Mouse (Mus musculus) limb, embryonic 14.5 days (tissue): ENCODE results near the gene Olfr773. TPM values are rescaled to one million over a fixed set of nuclear protein-coding genes. Genes with fewer than 3 reads are reported as not detected.
"Not testable (repeated sequence)": the region's sequence is repeated elsewhere in the genome, so short reads cannot be mapped to it uniquely, and the experiment has no call there.

Experiments
- ATAC-seq: fragments of 200-750 bp; cut with Nextera tagmentation; 2 replicates; pipeline ENCODE4 v1.8.0; 2017; ENCODE audit warnings: low read depth, moderate number of reproducible peaks, moderate TSS enrichment; ENCODE audit not compliant: low FRiP score
- DNase-seq: peaks from one replicate; pipeline ENCODE4 v3.0.0-alpha.2; 2015; ENCODE audit warnings: low spot score
- H3K27ac ChIP-seq: fragments of 300-500 bp; sonication (generic); replicated peaks from 2 replicates; pipeline ENCODE4 v1.5.1; 2014; ENCODE audit warnings: low read depth, mild to moderate bottlenecking, low read length, moderate library complexity, mixed read lengths
- H3K27me3 ChIP-seq: fragments of 300-500 bp; sonication (generic); 2 replicates; pipeline ENCODE4 v1.6.1; 2014; ENCODE audit warnings: low read length, mixed read lengths; ENCODE audit not compliant: control insufficient read depth, insufficient read depth
- H3K36me3 ChIP-seq: fragments of 300-500 bp; sonication (generic); 2 replicates; pipeline ENCODE4 v1.6.1; 2014; ENCODE audit warnings: mild to moderate bottlenecking, low read length, moderate library complexity, mixed read lengths; ENCODE audit not compliant: control insufficient read depth, insufficient read depth
- H3K4me1 ChIP-seq: fragments of 300-500 bp; sonication (generic); 2 replicates; pipeline ENCODE4 v1.6.1; 2014; ENCODE audit warnings: antibody characterized with exemption, low read length, mixed read lengths; ENCODE audit not compliant: control insufficient read depth, insufficient read depth
- H3K4me2 ChIP-seq: fragments of 300-500 bp; sonication (generic); replicated peaks from 2 replicates; pipeline ENCODE4 v1.6.1; 2014; ENCODE audit warnings: low read depth, mild to moderate bottlenecking, low read length, moderate library complexity; ENCODE audit not compliant: severe bottlenecking
- H3K4me3 ChIP-seq: fragments of 300-500 bp; sonication (generic); replicated peaks from 2 replicates; pipeline ENCODE4 v1.5.1; 2014; ENCODE audit warnings: low read length
- H3K9ac ChIP-seq: fragments of 300-500 bp; sonication (generic); 2 replicates; pipeline ENCODE4 v1.6.1; 2014; ENCODE audit warnings: mild to moderate bottlenecking, low read depth, low read length, moderate library complexity; ENCODE audit not compliant: severe bottlenecking
- H3K9me3 ChIP-seq: fragments of 300-500 bp; sonication (generic); 2 replicates; pipeline ENCODE4 v1.6.1; 2016; ENCODE audit warnings: low read length; ENCODE audit not compliant: control insufficient read depth
- POLR2A ChIP-seq: fragments of 200-500 bp; IDR thresholded peaks from 2 replicates; pipeline ENCODE4 v1.8.0; 2012; ENCODE audit warnings: inconsistent platforms, mild to moderate bottlenecking, moderate library complexity, borderline replicate concordance; ENCODE audit not compliant: insufficient read depth, insufficient read length; ENCODE audit errors: extremely low read depth
- WGBS: fragments of 180-500 bp; shearing (Covaris S2); extraction: QIAGEN DNeasy Blood & Tissue Kit; methylation state at CpG from one replicate; pipeline ENCODE4 v1.1.7; 2014; 5-methylcytosine and 5-hydroxymethylcytosine counted together
- polyA plus RNA-seq, 2 experiments: library from polyadenylated mRNA; depleted of rRNA in 1 of 2; stranded (reverse) in 1 of 2; unstranded in 1 of 2; fragments of >200 nt; fragmentation: Nextera tagmentation in 1 of 2; extraction: Ambion mirVana in 1 of 2; gene quantifications; 2 replicates each; pipeline versions ENCODE4 v1.2.1 to v1.2.3; 2012 to 2014

Gene Olfr773
- polyA plus RNA-seq (2012; rRNA removed) (not detected in 2 replicates), polyA plus RNA-seq (2014; fragmentation: Nextera tagmentation; extraction: Ambion mirVana) (not detected in 2 replicates)

- not testable (repeated sequence) for H3K36me3 ChIP-seq, H3K27me3 ChIP-seq, H3K4me2 ChIP-seq, H3K4me1 ChIP-seq, H3K4me3 ChIP-seq, DNase-seq, H3K9me3 ChIP-seq, ATAC-seq, H3K9ac ChIP-seq, H3K27ac ChIP-seq
Observed at GRCm38 (mm10) chr10:129187319-129187718, at the start of gene Olfr773. Gene Olfr773, minus strand, starts transcription at chr10:129187419.

- no peak within 1 kb of the TSS for H3K4me3 ChIP-seq
- no peaks in the 10 kb centered on the region for H3K9me3 ChIP-seq
- 70% methylated on average over 2 of the region's 2 CpGs for WGBS
- no peak within 1 kb of the TSS for H3K4me2 ChIP-seq
- H3K27me3 ChIP-seq = no peaks in the 10 kb centered on the region
- ATAC-seq = no peak
- no peak for DNase-seq
- no peaks in the 10 kb centered on the region for H3K4me1 ChIP-seq
- H3K9ac ChIP-seq = no peak within 1 kb of the TSS
- TF ChIP-seq POLR2A = no peak
- H3K27ac ChIP-seq = no peak within 1 kb of the TSS
- H3K36me3 ChIP-seq = no peaks in the 10 kb centered on the region
Observed at GRCm38 (mm10) chr10:129235904-129236303, 48.7 kb upstream of the Olfr773 start, which contains the start of gene Olfr774. Gene Olfr774, plus strand, starts transcription at chr10:129236204.

GRCm38 (mm10) chr10:129230737-129231136 lies 43.5 kb upstream of the Olfr773 start:
- Histone ChIP-seq H3K4me1 (no peaks in the 10 kb centered on the region), H3K9me3 (no peaks in the 10 kb centered on the region), H3K4me3 (no peak overlapping the region), H3K4me2 (no peak overlapping the region), H3K27me3 (no peaks in the 10 kb centered on the region), H3K9ac (no peak overlapping the region), H3K27ac (no peak overlapping the region), H3K36me3 (no peaks in the 10 kb centered on the region)
- DNase-seq = no peak
- ATAC-seq = no peak
- WGBS = 91% methylated on average over 1 of the region's 1 CpGs
- TF ChIP-seq POLR2A = no peak

GRCm38 (mm10) chr10:129177821-129178220 lies 9.4 kb downstream of the Olfr773 start, which contains the start of gene Olfr772:
Gene Olfr772, minus strand, starts transcription at chr10:129177921.
- not testable (repeated sequence) for H3K9me3 ChIP-seq, ATAC-seq, DNase-seq, H3K27ac ChIP-seq, H3K36me3 ChIP-seq, H3K27me3 ChIP-seq, H3K4me3 ChIP-seq, H3K4me2 ChIP-seq, H3K9ac ChIP-seq, H3K4me1 ChIP-seq
- WGBS = 73% methylated on average over 3 of the region's 4 CpGs

- no peaks in the 10 kb centered on the region for H3K27me3 ChIP-seq
- H3K27ac ChIP-seq = no peak within 1 kb of the TSS
- no peaks in the 10 kb centered on the region for H3K9me3 ChIP-seq
- no peak within 1 kb of the TSS for H3K9ac ChIP-seq
- WGBS = 77% methylated on average over 1 of the region's 1 CpGs
- no peak for DNase-seq
- H3K4me1 ChIP-seq = no peaks in the 10 kb centered on the region
- H3K4me3 ChIP-seq = no peak within 1 kb of the TSS
- ATAC-seq = no peak
- no peak for TF ChIP-seq POLR2A
- no peaks in the 10 kb centered on the region for H3K36me3 ChIP-seq
- no peak within 1 kb of the TSS for H3K4me2 ChIP-seq
Observed at GRCm38 (mm10) chr10:129164651-129165050, 22.6 kb downstream of the Olfr773 start, which contains the start of gene Olfr771. Gene Olfr771, minus strand, starts transcription at chr10:129164751.

GRCm38 (mm10) chr10:129138898-129139297 lies 48.3 kb downstream of the Olfr773 start, which contains the start of gene Olfr770:
Gene Olfr770, minus strand, starts transcription at chr10:129138998.
- Histone ChIP-seq H3K4me2 (no peak within 1 kb of the TSS), H3K4me3 (no peak within 1 kb of the TSS), H3K9ac (no peak within 1 kb of the TSS), H3K4me1 (no peaks in the 10 kb centered on the region), H3K9me3 (no peaks in the 10 kb centered on the region), H3K27me3 (no peaks in the 10 kb centered on the region), H3K36me3 (no peaks in the 10 kb centered on the region), H3K27ac (no peak within 1 kb of the TSS)
- TF ChIP-seq POLR2A = no peak
- no peak for DNase-seq
- 61% methylated on average over 2 of the region's 2 CpGs for WGBS
- no peak for ATAC-seq

Other genes starting within 250 kb of the Olfr773 start
- gene Mettl7b, start 226.4 kb downstream of the Olfr773 start, polyA plus RNA-seq (2012; rRNA removed) = 0.24 and 0.38 TPM in 2 replicates
- gene Mettl7b, start 226.4 kb downstream of the Olfr773 start, polyA plus RNA-seq (2014; fragmentation: Nextera tagmentation; extraction: Ambion mirVana) = 0.21 and 0.80 TPM in 2 replicates
- not detected in 2 replicates for gene Olfr9, start 198.0 kb downstream of the Olfr773 start, polyA plus RNA-seq (2012; rRNA removed)
- gene Olfr9, start 198.0 kb downstream of the Olfr773 start, polyA plus RNA-seq (2014; fragmentation: Nextera tagmentation; extraction: Ambion mirVana) = not detected in 2 replicates
- not detected in 2 replicates for gene Olfr763, start 176.6 kb downstream of the Olfr773 start, polyA plus RNA-seq (2012; rRNA removed)
- gene Olfr763, start 176.6 kb downstream of the Olfr773 start, polyA plus RNA-seq (2014; fragmentation: Nextera tagmentation; extraction: Ambion mirVana) = not detected in 2 replicates
- gene Olfr764-ps1, start 147.5 kb downstream of the Olfr773 start, polyA plus RNA-seq (2012; rRNA removed) = 0.01 TPM in 1 of 2 replicates, not detected in the other
- gene Olfr764-ps1, start 147.5 kb downstream of the Olfr773 start, polyA plus RNA-seq (2014; fragmentation: Nextera tagmentation; extraction: Ambion mirVana) = not detected in 2 replicates
- not detected in 2 replicates for gene Olfr765, start 137.4 kb downstream of the Olfr773 start, polyA plus RNA-seq (2012; rRNA removed)
- not detected in 2 replicates for gene Olfr765, start 137.4 kb downstream of the Olfr773 start, polyA plus RNA-seq (2014; fragmentation: Nextera tagmentation; extraction: Ambion mirVana)
- gene Olfr766-ps1, start 118.4 kb downstream of the Olfr773 start, polyA plus RNA-seq (2012; rRNA removed) = 0.03 TPM in 1 of 2 replicates, not detected in the other
- gene Olfr766-ps1, start 118.4 kb downstream of the Olfr773 start, polyA plus RNA-seq (2014; fragmentation: Nextera tagmentation; extraction: Ambion mirVana) = not detected in 2 replicates
- gene Olfr767, start 104.5 kb downstream of the Olfr773 start, polyA plus RNA-seq (2012; rRNA removed) = 0.01 TPM in 1 of 2 replicates, not detected in the other
- not detected in 2 replicates for gene Olfr767, start 104.5 kb downstream of the Olfr773 start, polyA plus RNA-seq (2014; fragmentation: Nextera tagmentation; extraction: Ambion mirVana)
- gene Olfr768, start 88.0 kb downstream of the Olfr773 start, polyA plus RNA-seq (2012; rRNA removed) = not detected in 2 replicates
- gene Olfr768, start 88.0 kb downstream of the Olfr773 start, polyA plus RNA-seq (2014; fragmentation: Nextera tagmentation; extraction: Ambion mirVana) = 0.04 TPM in 1 of 2 replicates, not detected in the other
- gene Olfr769, start 69.6 kb downstream of the Olfr773 start, polyA plus RNA-seq (2012; rRNA removed) = 0.01 TPM in 1 of 2 replicates, not detected in the other
- gene Olfr769, start 69.6 kb downstream of the Olfr773 start, polyA plus RNA-seq (2014; fragmentation: Nextera tagmentation; extraction: Ambion mirVana) = not detected in 2 replicates
- not detected in 2 replicates for gene Olfr770, start 48.4 kb downstream of the Olfr773 start, polyA plus RNA-seq (2012; rRNA removed)
- gene Olfr770, start 48.4 kb downstream of the Olfr773 start, polyA plus RNA-seq (2014; fragmentation: Nextera tagmentation; extraction: Ambion mirVana) = not detected in 2 replicates
- not detected in 2 replicates for gene Olfr771, start 22.7 kb downstream of the Olfr773 start, polyA plus RNA-seq (2012; rRNA removed)
- gene Olfr771, start 22.7 kb downstream of the Olfr773 start, polyA plus RNA-seq (2014; fragmentation: Nextera tagmentation; extraction: Ambion mirVana) = not detected in 2 replicates
- gene Olfr772, start 9.5 kb downstream of the Olfr773 start, polyA plus RNA-seq (2012; rRNA removed) = not detected in 2 replicates
- not detected in 2 replicates for gene Olfr772, start 9.5 kb downstream of the Olfr773 start, polyA plus RNA-seq (2014; fragmentation: Nextera tagmentation; extraction: Ambion mirVana)
- not detected in 2 replicates for gene Olfr774, start 48.8 kb upstream of the Olfr773 start, polyA plus RNA-seq (2012; rRNA removed)
- not detected in 2 replicates for gene Olfr774, start 48.8 kb upstream of the Olfr773 start, polyA plus RNA-seq (2014; fragmentation: Nextera tagmentation; extraction: Ambion mirVana)
- gene Olfr775, start 61.0 kb upstream of the Olfr773 start, polyA plus RNA-seq (2012; rRNA removed) = not detected in 2 replicates
- not detected in 2 replicates for gene Olfr775, start 61.0 kb upstream of the Olfr773 start, polyA plus RNA-seq (2014; fragmentation: Nextera tagmentation; extraction: Ambion mirVana)
- gene Olfr776, start 71.7 kb upstream of the Olfr773 start, polyA plus RNA-seq (2012; rRNA removed) = not detected in 2 replicates
- not detected in 2 replicates for gene Olfr776, start 71.7 kb upstream of the Olfr773 start, polyA plus RNA-seq (2014; fragmentation: Nextera tagmentation; extraction: Ambion mirVana)
- gene Olfr777, start 84.1 kb upstream of the Olfr773 start, polyA plus RNA-seq (2012; rRNA removed) = not detected in 2 replicates
- not detected in 2 replicates for gene Olfr777, start 84.1 kb upstream of the Olfr773 start, polyA plus RNA-seq (2014; fragmentation: Nextera tagmentation; extraction: Ambion mirVana)
- gene Olfr780, start 130.7 kb upstream of the Olfr773 start, polyA plus RNA-seq (2012; rRNA removed) = not detected in 2 replicates
- not detected in 2 replicates for gene Olfr780, start 130.7 kb upstream of the Olfr773 start, polyA plus RNA-seq (2014; fragmentation: Nextera tagmentation; extraction: Ambion mirVana)
- gene Olfr781, start 141.4 kb upstream of the Olfr773 start, polyA plus RNA-seq (2012; rRNA removed) = not detected in 2 replicates
- gene Olfr781, start 141.4 kb upstream of the Olfr773 start, polyA plus RNA-seq (2014; fragmentation: Nextera tagmentation; extraction: Ambion mirVana) = not detected in 2 replicates
- gene Olfr782, start 161.4 kb upstream of the Olfr773 start, polyA plus RNA-seq (2012; rRNA removed) = not detected in 2 replicates
- not detected in 2 replicates for gene Olfr782, start 161.4 kb upstream of the Olfr773 start, polyA plus RNA-seq (2014; fragmentation: Nextera tagmentation; extraction: Ambion mirVana)
- gene Olfr784, start 196.7 kb upstream of the Olfr773 start, polyA plus RNA-seq (2012; rRNA removed) = 0.04 TPM in 1 of 2 replicates, not detected in the other
- gene Olfr784, start 196.7 kb upstream of the Olfr773 start, polyA plus RNA-seq (2014; fragmentation: Nextera tagmentation; extraction: Ambion mirVana) = 0.12 and 0.15 TPM in 2 replicates
- gene Olfr785, start 218.0 kb upstream of the Olfr773 start, polyA plus RNA-seq (2012; rRNA removed) = not detected in 2 replicates
- gene Olfr785, start 218.0 kb upstream of the Olfr773 start, polyA plus RNA-seq (2014; fragmentation: Nextera tagmentation; extraction: Ambion mirVana) = not detected in 2 replicates
- not detected in 2 replicates for gene Olfr786, start 239.9 kb upstream of the Olfr773 start, polyA plus RNA-seq (2012; rRNA removed)
- gene Olfr786, start 239.9 kb upstream of the Olfr773 start, polyA plus RNA-seq (2014; fragmentation: Nextera tagmentation; extraction: Ambion mirVana) = not detected in 2 replicates